Mouse (Mus musculus) stomach, postnatal 0 days (tissue): ENCODE data around the gene Dydc1.

ENCODE experiments used
- CTCF ChIP-seq: IDR thresholded peaks from 2 replicates; pipeline ENCODE4 v1.5.1; 2016; ENCODE audit warnings: antibody characterized with exemption, low read depth, mild to moderate bottlenecking, moderate library complexity
- EP300 ChIP-seq: optimal IDR thresholded peaks from 2 replicates; pipeline ENCODE3; 2016; ENCODE audit warnings: antibody characterized with exemption

- no peak for TF ChIP-seq CTCF
- TF ChIP-seq EP300, result no peak
Observed at GRCm38 (mm10) chr14:41116271-41116670, 43.6 kb downstream of the Dydc1 start.
